Mouse (Mus musculus) heart, embryonic 16.5 days (tissue): ENCODE measurements around the gene Nhlrc4. TPM values are rescaled to one million over a fixed set of nuclear protein-coding genes. Genes with fewer than 3 reads are reported as not detected.
A peak's percentile ranks its signal among the peaks of the same experiment; 100 is the strongest.

Experiments used
- ATAC-seq: fragments of 200-750 bp; cut with Nextera tagmentation; replicated peaks from 2 replicates; pipeline ENCODE4 v1.8.0; 2017; ENCODE audit warnings: moderate number of reproducible peaks; ENCODE audit not compliant: insufficient read depth, low FRiP score; ENCODE audit errors: extremely low read depth
- H3K27ac ChIP-seq: fragments of 300-500 bp; sonication (generic); 2 replicates; pipeline ENCODE4 v1.5.1; 2014; ENCODE audit warnings: mild to moderate bottlenecking, low read length, control low read depth, moderate library complexity
- H3K27me3 ChIP-seq: fragments of 300-500 bp; sonication (generic); 2 replicates; pipeline ENCODE4 v1.6.1; 2014; ENCODE audit warnings: low read length, mixed read lengths; ENCODE audit not compliant: control insufficient read depth, insufficient read depth
- H3K36me3 ChIP-seq: fragments of 300-500 bp; sonication (generic); 2 replicates; pipeline ENCODE4 v1.6.1; 2014; ENCODE audit not compliant: control insufficient read depth, insufficient read depth
- H3K4me1 ChIP-seq: fragments of 300-500 bp; sonication (generic); 2 replicates; pipeline ENCODE4 v1.6.1; 2014; ENCODE audit warnings: low read length, mixed read lengths; ENCODE audit not compliant: control insufficient read depth, insufficient read depth
- H3K4me2 ChIP-seq: fragments of 300-500 bp; sonication (generic); 2 replicates; pipeline ENCODE4 v1.6.1; 2014; ENCODE audit warnings: low read depth, mild to moderate bottlenecking, control low read depth, low read length
- H3K4me3 ChIP-seq: fragments of 300-500 bp; sonication (generic); 2 replicates; pipeline ENCODE4 v1.5.1; 2014; ENCODE audit warnings: mild to moderate bottlenecking, control low read depth, low read length
- H3K9ac ChIP-seq: fragments of 300-500 bp; sonication (generic); 2 replicates; pipeline ENCODE4 v1.6.1; 2014; ENCODE audit warnings: low read length, control low read depth
- H3K9me3 ChIP-seq: fragments of 300-500 bp; sonication (generic); replicated peaks from 2 replicates; pipeline ENCODE4 v1.6.1; 2016; ENCODE audit warnings: low read length; ENCODE audit not compliant: control insufficient read depth
- WGBS: fragments of 180-500 bp; shearing (Covaris S2); extraction: QIAGEN DNeasy Blood & Tissue Kit; methylation state at CpG from one replicate; pipeline ENCODE4 v1.1.7; 2014; 5-methylcytosine and 5-hydroxymethylcytosine counted together
- polyA plus RNA-seq: library from polyadenylated mRNA; unstranded; fragments of >200 nt; fragmentation: Nextera tagmentation; extraction: Ambion mirVana; gene quantifications from 2 replicates; pipeline ENCODE4 v1.2.1, GENCODE M21; 2015

Nhlrc4 gene
- polyA plus RNA-seq, 1 experiment from 2014 or later = 0.11 TPM

DNA sequence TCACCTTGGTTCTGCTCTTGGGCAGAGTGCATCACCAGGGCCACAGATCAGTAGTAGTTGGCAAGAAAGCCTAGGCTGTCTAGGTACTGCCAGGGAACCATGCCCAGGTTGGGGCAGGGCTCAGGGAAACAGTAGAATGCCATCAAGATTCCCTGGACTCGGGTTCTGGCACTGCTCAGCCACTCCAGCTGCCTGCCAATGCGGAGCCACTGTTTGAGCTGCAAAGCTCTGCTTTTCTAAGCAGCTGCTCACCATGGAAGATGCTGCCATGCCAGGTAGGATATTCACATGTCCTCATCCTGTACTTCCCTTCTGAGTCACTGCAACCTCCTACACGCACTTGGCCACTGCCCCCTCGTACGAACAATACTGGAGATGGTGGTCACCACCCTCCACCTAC, 36.1 kb upstream of the Nhlrc4 start:
- no peaks in the 10 kb centered on the region for H3K36me3 ChIP-seq
- H3K9ac ChIP-seq = no peak overlapping the region
- 74% methylated on average over 5 of the region's 5 CpGs for WGBS

DNA sequence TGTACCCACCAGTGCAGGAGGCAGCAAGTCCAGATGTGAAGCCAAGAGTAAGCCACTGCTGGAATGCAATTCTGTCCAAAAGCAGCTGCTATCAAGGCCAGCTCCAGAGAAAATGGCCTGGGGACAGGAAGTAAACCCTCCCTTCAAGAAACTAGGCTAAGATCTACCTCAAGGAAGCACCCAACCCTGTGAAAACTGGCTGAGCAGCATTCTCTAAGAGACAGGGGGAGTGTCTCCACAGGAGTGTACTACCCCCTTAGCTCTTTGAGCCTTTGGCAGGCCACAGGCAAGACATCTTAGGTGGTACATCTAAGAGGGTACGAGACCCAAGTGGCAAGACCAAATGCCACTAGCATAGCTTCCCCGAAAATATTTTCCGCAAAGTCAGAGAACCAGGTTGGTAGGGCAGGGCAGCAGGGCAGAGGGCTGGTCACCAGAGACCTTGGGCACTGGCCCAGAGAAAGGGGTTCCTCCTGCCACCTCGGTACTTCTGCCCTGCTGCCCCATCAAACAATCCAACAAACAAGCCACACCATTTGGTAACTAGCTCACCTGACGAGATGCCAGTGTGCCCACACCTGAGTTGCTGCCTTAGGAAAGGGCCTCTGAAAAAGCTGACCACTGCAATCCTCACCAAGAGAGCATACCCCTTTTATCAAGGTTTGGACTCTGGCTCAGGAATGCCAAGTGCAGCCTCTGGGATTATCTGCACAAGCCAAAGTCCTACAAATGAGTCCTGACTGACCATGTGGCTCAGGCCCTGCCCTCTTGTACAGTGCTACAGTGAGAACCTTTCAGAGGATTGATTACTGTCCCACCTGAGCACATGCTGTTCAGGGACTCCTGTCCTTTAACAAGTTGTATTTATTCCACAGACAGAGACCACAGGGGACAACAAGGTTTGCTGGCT, 35.3 kb upstream of the Nhlrc4 start:
- H3K4me1 ChIP-seq = peaks cover 20% of the 10 kb centered on the region
- H3K4me2 ChIP-seq = no peak overlapping the region
- no peak for ATAC-seq
- no peak overlapping the region for H3K4me3 ChIP-seq
- no peak overlapping the region for H3K9ac ChIP-seq
- no peaks in the 10 kb centered on the region for H3K9me3 ChIP-seq
- WGBS = 81% methylated on average over 5 of the region's 5 CpGs
- no peaks in the 10 kb centered on the region for H3K36me3 ChIP-seq
- H3K27ac ChIP-seq = no peak overlapping the region
- H3K27me3 ChIP-seq = no peaks in the 10 kb centered on the region

More for the DNA sequence above, 36.1 kb upstream of the Nhlrc4 start:
- Histone ChIP-seq H3K27me3 (no peaks in the 10 kb centered on the region), H3K4me3 (no peak overlapping the region), H3K9me3 (no peaks in the 10 kb centered on the region), H3K4me2 (no peak overlapping the region), H3K27ac (no peak overlapping the region), H3K4me1 (peaks cover 20% of the 10 kb centered on the region)
- no peak for ATAC-seq

DNA sequence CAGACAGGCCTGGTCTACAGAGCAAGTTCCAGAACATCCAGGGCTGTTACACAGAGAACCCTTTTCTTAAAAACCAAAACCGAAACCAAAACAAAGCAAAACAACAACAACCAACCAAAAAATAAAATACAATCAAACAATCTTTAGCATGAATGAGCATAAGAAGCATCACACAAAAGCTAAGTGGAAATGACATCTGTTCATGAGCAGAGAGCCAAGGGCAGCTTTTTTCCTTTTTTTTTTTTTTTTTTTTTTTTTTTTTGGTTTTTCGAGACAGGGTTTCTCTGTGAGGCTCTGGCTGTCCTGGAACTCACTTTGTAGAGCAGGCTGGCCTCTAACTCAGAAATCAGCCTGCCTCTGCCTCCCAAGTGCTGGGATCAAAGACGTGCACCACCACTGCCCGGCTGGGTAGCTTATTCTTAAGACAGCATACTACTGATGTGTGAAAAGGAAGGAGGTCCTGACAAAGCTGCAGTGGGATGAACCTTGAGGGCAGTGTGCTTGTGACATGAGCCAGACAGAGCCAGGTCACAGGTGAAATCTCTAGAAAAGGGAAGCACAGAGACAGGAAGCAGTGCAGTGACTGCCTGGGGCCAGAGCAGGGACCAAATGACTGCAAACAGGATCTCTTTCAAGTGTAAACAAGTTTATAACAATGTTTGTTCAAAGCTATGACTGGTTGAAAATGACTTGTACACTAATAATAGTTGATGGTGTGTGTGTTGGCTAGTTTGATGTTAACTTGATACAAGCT, 26.4 kb upstream of the Nhlrc4 start:
- no peak overlapping the region for H3K9ac ChIP-seq
- no peak overlapping the region for H3K4me2 ChIP-seq
- H3K9me3 ChIP-seq = no peaks in the 10 kb centered on the region
- H3K36me3 ChIP-seq = no peaks in the 10 kb centered on the region
- H3K27ac ChIP-seq = no peak overlapping the region
- H3K4me3 ChIP-seq = no peak overlapping the region
- ATAC-seq = no peak
- 85% methylated on average over 4 of the region's 4 CpGs for WGBS
- H3K4me1 ChIP-seq = peaks cover 17% of the 10 kb centered on the region
- no peaks in the 10 kb centered on the region for H3K27me3 ChIP-seq

GRCm38 (mm10) chr17:25970448-25970847, 25.7 kb upstream of the Nhlrc4 start:
- WGBS = 90% methylated on average over 9 of the region's 9 CpGs
- no peak overlapping the region for H3K9ac ChIP-seq
- no peak for ATAC-seq
- H3K27me3 ChIP-seq = no peaks in the 10 kb centered on the region
- H3K27ac ChIP-seq = no peak overlapping the region
- H3K36me3 ChIP-seq = no peaks in the 10 kb centered on the region
- H3K4me2 ChIP-seq = no peak overlapping the region
- H3K9me3 ChIP-seq = no peaks in the 10 kb centered on the region
- H3K4me3 ChIP-seq = no peak overlapping the region
- peaks cover 17% of the 10 kb centered on the region for H3K4me1 ChIP-seq

GRCm38 (mm10) chr17:25968176-25968575, 23.4 kb upstream of the Nhlrc4 start:
- WGBS = 65% methylated on average over 1 of the region's 1 CpGs
- Histone ChIP-seq H3K27me3 (no peaks in the 10 kb centered on the region), H3K27ac (peak overlapping the region; percentile 37; the same call in 1 of the 2 replicates), H3K9ac (no peak overlapping the region), H3K4me1 (peaks cover 17% of the 10 kb centered on the region), H3K9me3 (no peaks in the 10 kb centered on the region), H3K4me3 (no peak overlapping the region), H3K4me2 (no peak overlapping the region), H3K36me3 (no peaks in the 10 kb centered on the region)
- no peak for ATAC-seq

DNA sequence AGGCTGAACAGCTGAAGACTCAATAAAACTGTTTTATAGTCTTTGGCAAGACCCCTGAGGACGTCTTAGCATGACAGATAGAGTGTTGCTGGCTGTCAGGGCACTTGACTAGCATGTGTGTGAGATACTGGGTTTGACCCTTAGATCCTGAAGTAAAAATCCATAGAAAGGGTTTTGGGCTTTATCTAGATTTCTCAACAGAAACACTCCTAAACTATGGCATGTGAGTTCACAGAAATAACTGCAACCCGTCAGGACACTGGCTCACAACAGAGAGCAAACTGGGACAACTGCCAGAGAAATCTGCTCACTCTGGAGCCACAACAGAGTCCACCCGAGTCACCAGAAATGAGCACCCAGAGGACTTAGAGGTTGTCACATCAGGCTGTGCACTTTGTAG, 22.9 kb upstream of the Nhlrc4 start:
- peak overlapping the region; percentile 37 for H3K27ac ChIP-seq

GRCm38 (mm10) chr17:25964271-25964670, 19.5 kb upstream of the Nhlrc4 start:
- WGBS = 87% methylated on average over 7 of the region's 7 CpGs
- no peaks in the 10 kb centered on the region for H3K36me3 ChIP-seq
- no peak overlapping the region for H3K9ac ChIP-seq
- peaks cover 17% of the 10 kb centered on the region for H3K4me1 ChIP-seq
- H3K27ac ChIP-seq = no peak overlapping the region
- H3K4me3 ChIP-seq = no peak overlapping the region
- H3K9me3 ChIP-seq = no peaks in the 10 kb centered on the region
- H3K27me3 ChIP-seq = no peaks in the 10 kb centered on the region
- no peak overlapping the region for H3K4me2 ChIP-seq
- no peak for ATAC-seq

More for the DNA sequence above, 22.9 kb upstream of the Nhlrc4 start:
- Histone ChIP-seq H3K36me3 (no peaks in the 10 kb centered on the region), H3K9me3 (no peaks in the 10 kb centered on the region), H3K4me2 (no peak overlapping the region), H3K4me1 (peaks cover 17% of the 10 kb centered on the region), H3K9ac (no peak overlapping the region), H3K4me3 (no peak overlapping the region), H3K27me3 (no peaks in the 10 kb centered on the region)
- 25% methylated on average over 3 of the region's 3 CpGs for WGBS
- peak; percentile 56; the same call in 1 of the 2 replicates for ATAC-seq

DNA sequence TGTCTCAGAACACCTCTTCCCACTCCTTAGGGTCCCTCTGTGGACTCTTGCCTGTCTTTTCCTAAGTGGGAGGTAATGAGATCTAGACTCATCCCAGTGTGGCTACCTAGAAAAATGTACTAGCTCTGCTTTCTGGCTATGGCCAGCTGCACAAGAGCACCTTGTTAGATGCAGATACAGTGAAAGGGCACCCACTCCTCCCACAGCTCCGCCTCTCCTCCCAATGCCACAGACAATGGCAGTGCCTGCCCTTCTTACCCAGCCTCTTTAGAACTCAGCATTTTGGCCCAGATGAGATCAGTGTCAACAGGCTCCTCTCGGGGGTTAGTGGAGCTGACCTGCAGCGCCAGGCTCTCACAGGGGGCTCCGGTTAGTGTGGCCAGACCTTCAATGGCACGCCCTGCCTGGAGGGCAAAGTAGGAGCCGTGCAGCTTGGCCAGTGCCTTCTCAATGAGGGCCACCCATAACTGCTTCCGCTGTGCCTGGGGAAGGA, 17.7 kb upstream of the Nhlrc4 start:
- H3K27me3 ChIP-seq = no peaks in the 10 kb centered on the region
- WGBS = 91% methylated on average over 7 of the region's 7 CpGs
- 0 out of 2 replicates have a peak, but pooled peaks cover 3% of the 10 kb centered on the region for H3K36me3 ChIP-seq
- peaks cover 5% of the 10 kb centered on the region for H3K4me1 ChIP-seq
- H3K4me3 ChIP-seq = no peak overlapping the region
- H3K4me2 ChIP-seq = no peak overlapping the region
- no peaks in the 10 kb centered on the region for H3K9me3 ChIP-seq
- H3K27ac ChIP-seq = no peak overlapping the region
- ATAC-seq = no peak
- H3K9ac ChIP-seq = no peak overlapping the region

- Histone ChIP-seq H3K36me3 (0 out of 2 replicates have a peak, but pooled peaks cover 3% of the 10 kb centered on the region), H3K27ac (no peak overlapping the region), H3K4me3 (no peak overlapping the region), H3K4me1 (no peaks in the 10 kb centered on the region), H3K9me3 (no peaks in the 10 kb centered on the region), H3K9ac (no peak overlapping the region), H3K4me2 (no peak overlapping the region), H3K27me3 (no peaks in the 10 kb centered on the region)
- ATAC-seq = no peak
- 90% methylated on average over 5 of the region's 5 CpGs for WGBS
These were observed 16.8 kb upstream of the Nhlrc4 start for GRCm38 (mm10) chr17:25961566-25961965.
